Mouse (Mus musculus) erythroblast, embryonic 14.5 days (primary cell): ENCODE data around the gene Gjc1.

Source experiments
- GATA1 ChIP-seq: IDR thresholded peaks from 2 replicates; pipeline ENCODE4 v1.6.1; 2012; ENCODE audit warnings: low read length, inconsistent platforms, mixed read lengths
- TAL1 ChIP-seq: IDR thresholded peaks from 3 replicates; pipeline ENCODE4 v1.6.1; 2012; ENCODE audit warnings: low read length, inconsistent platforms, mixed read lengths

DNA sequence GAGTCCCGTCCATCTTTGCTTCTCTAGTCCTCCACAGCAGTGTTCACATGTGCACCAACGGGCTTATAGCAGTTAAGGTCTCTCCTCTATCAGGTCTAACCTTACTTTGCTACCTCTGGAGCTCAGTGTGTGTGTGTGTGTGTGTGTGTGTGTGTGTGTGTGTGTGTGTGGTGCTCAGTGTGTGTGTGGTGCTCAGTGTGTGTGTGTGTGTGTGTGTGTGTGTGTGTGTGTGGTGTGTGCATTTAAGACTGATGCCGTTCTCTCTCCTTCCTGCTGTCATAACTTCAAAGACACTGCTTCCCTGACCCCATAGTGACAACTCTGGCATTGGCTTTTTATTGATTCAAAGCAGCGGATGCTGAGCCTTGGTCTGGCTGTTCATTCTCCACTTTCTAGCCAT is 16.0 kb upstream of the Gjc1 start, which contains the start of gene Higd1b:
- no peak for TF ChIP-seq TAL1
- TF ChIP-seq GATA1: no peak
